Comparison of ENCODE assay signal across 8 mouse cellular contexts in genomic region chr4:33923761-33924233, GRCm38 (mm10). TPM values are rescaled to one million over a fixed set of nuclear protein-coding genes. Genes with fewer than 3 reads are reported as not detected.
DNase-seq lines count a peak whose midpoint lies in the region; ATAC-seq and TF ChIP-seq lines count a peak whose summit lies in the region.

No protein-coding gene starts in this region.

- peak overlapping the region; percentile 92 for H3K27ac ChIP-seq in heart, embryonic 10.5 days
- H3K27ac ChIP-seq in thymus, adult 2 months (ENCODE audit: control insufficient read depth, insufficient read depth, low read length), result no peak overlapping the region
- peak overlapping the region; percentile 97 for H3K27ac ChIP-seq in hindbrain, embryonic 14.5 days
- H3K27ac ChIP-seq in liver, embryonic 15.5 days (replicated peaks), result no peak overlapping the region
- H3K27ac ChIP-seq in small intestine, adult 2 months (ENCODE audit: insufficient read depth, low read depth, low read length), result no peak overlapping the region

- H3K4me2 ChIP-seq in hindbrain, embryonic 14.5 days (replicated peaks), result peak overlapping the region; percentile 92
- H3K4me2 ChIP-seq in liver, embryonic 15.5 days, result peak overlapping the region; percentile 68

- no peaks in the 10 kb centered on the region for H3K9me3 ChIP-seq in heart, embryonic 10.5 days
- H3K9me3 ChIP-seq in hindbrain, embryonic 14.5 days (ENCODE audit: control insufficient read depth, low read length), result no peaks in the 10 kb centered on the region
- H3K9me3 ChIP-seq in liver, embryonic 15.5 days (replicated peaks), result no peaks in the 10 kb centered on the region

- no peak for TF ChIP-seq POLR2A in thymus, adult 2 months (IDR thresholded peaks at IDR 0.05; ENCODE audit: control insufficient read depth, extremely low read depth, insufficient read depth, low read length, poor library complexity)
- TF ChIP-seq POLR2A in small intestine, adult 2 months (IDR thresholded peaks at IDR 0.05; ENCODE audit: low read depth, low read length), result no peak

- peaks cover 17% of the 10 kb centered on the region; the same call in 1 of the 2 replicates for H3K4me1 ChIP-seq in heart, embryonic 10.5 days
- H3K4me1 ChIP-seq in thymus, adult 2 months (replicated peaks; ENCODE audit: control insufficient read depth, insufficient read depth, low read length), result 0 out of 2 replicates have a peak, but pooled peaks cover 3% of the 10 kb centered on the region
- peaks cover 5% of the 10 kb centered on the region; the same call in 1 of the 2 replicates for H3K4me1 ChIP-seq in hindbrain, embryonic 14.5 days (replicated peaks; ENCODE audit: control insufficient read depth, insufficient read depth, low read length)
- no peaks in the 10 kb centered on the region for H3K4me1 ChIP-seq in liver, embryonic 15.5 days (replicated peaks)
- H3K4me1 ChIP-seq in small intestine, adult 2 months (ENCODE audit: control insufficient read depth, insufficient read depth, insufficient read length, low read length), result peaks cover 3% of the 10 kb centered on the region

- TF ChIP-seq CTCF in thymus, adult 2 months (IDR thresholded peaks at IDR 0.05; ENCODE audit: borderline replicate concordance, control insufficient read depth, extremely low read depth, insufficient read depth, low read length, poor library complexity), result no peak
- no peak for TF ChIP-seq CTCF in small intestine, adult 2 months (IDR thresholded peaks at IDR 0.05; ENCODE audit: extremely low read depth, insufficient read length, insufficient replicate concordance, low read depth, low read length)

- H3K9ac ChIP-seq in hindbrain, embryonic 14.5 days, result peak overlapping the region; percentile 99
- peak overlapping the region; percentile 11; the same call in 1 of the 2 replicates for H3K9ac ChIP-seq in liver, embryonic 15.5 days

- no peak for DNase-seq in heart, embryonic 10.5 days (ENCODE audit: low spot score)
- no peak for DNase-seq in heart, postnatal 4 days
- no peak for DNase-seq in thymus, adult 2 months
- no peak for DNase-seq in thymus, postnatal 10 days (ENCODE audit: low spot score in 2 of 2)
- DNase-seq in hindbrain, embryonic 14.5 days (ENCODE audit: low spot score), result no peak

- peak; percentile 59 for ATAC-seq in hindbrain, embryonic 14.5 days (ENCODE audit: low FRiP score)
- no peak for ATAC-seq in liver, embryonic 15.5 days (ENCODE audit: insufficient read depth)
- no peak for ATAC-seq in erythroid progenitor cell, adult 5-6 weeks (replicated peaks; ENCODE audit: low FRiP score, poor library complexity, severe bottlenecking)

- peaks cover 52% of the 10 kb centered on the region for H3K27me3 ChIP-seq in heart, embryonic 10.5 days (ENCODE audit: insufficient read depth, poor library complexity, severe bottlenecking)
- H3K27me3 ChIP-seq in thymus, adult 2 months (ENCODE audit: control insufficient read depth, insufficient read depth, low read length), result no peaks in the 10 kb centered on the region; the same call in 1 of the 2 replicates
- H3K27me3 ChIP-seq in hindbrain, embryonic 14.5 days (ENCODE audit: control insufficient read depth, insufficient read depth, low read length), result peaks cover 4% of the 10 kb centered on the region; the same call in 1 of the 2 replicates
- H3K27me3 ChIP-seq in liver, embryonic 15.5 days, result peaks cover 67% of the 10 kb centered on the region
- H3K27me3 ChIP-seq in small intestine, adult 2 months (ENCODE audit: control insufficient read depth, insufficient read depth, low read length), result peaks cover 21% of the 10 kb centered on the region

- no peaks in the 10 kb centered on the region for H3K36me3 ChIP-seq in heart, embryonic 10.5 days
- H3K36me3 ChIP-seq in thymus, adult 2 months (ENCODE audit: control insufficient read depth, insufficient read depth, low read length), result no peaks in the 10 kb centered on the region
- no peaks in the 10 kb centered on the region for H3K36me3 ChIP-seq in hindbrain, embryonic 14.5 days (replicated peaks; ENCODE audit: control insufficient read depth, insufficient read depth)
- no peaks in the 10 kb centered on the region for H3K36me3 ChIP-seq in liver, embryonic 15.5 days (replicated peaks)
- H3K36me3 ChIP-seq in small intestine, adult 2 months (ENCODE audit: control insufficient read depth, insufficient read depth, low read length), result no peaks in the 10 kb centered on the region

- H3K4me3 ChIP-seq in heart, embryonic 10.5 days, result peak overlapping the region; percentile 79
- H3K4me3 ChIP-seq in thymus, adult 2 months (ENCODE audit: control insufficient read depth, insufficient read depth, low read length), result 0 out of 2 replicates have a peak overlapping the region, but pooled peaks have one; percentile 28
- peak overlapping the region; percentile 81 for H3K4me3 ChIP-seq in hindbrain, embryonic 14.5 days (replicated peaks; ENCODE audit: low read length)
- peak overlapping the region; percentile 45 for H3K4me3 ChIP-seq in liver, embryonic 15.5 days (replicated peaks)
- peak overlapping the region; percentile 64 for H3K4me3 ChIP-seq in small intestine, adult 2 months (ENCODE audit: low read depth, low read length)

- under 1% methylated on average over 48 of the region's 55 CpGs for WGBS in heart, embryonic 10.5 days
- 3% methylated on average over 55 of the region's 55 CpGs for WGBS in thymus, adult 2 months
- under 1% methylated on average over 40 of the region's 55 CpGs for WGBS in hindbrain, embryonic 14.5 days
- under 1% methylated on average over 50 of the region's 55 CpGs for WGBS in liver, embryonic 15.5 days (ENCODE audit: insufficient replicate concordance)
- 2% methylated on average over 54 of the region's 55 CpGs for WGBS in small intestine, adult 2 months

RNA-seq across cellular contexts. Expression of gene Cnr1, which starts 0.6 kb away (rescaled TPM):
- polyA plus RNA-seq in heart, embryonic 10.5 days (2016; fragmentation: Nextera tagmentation; extraction: Ambion mirVana), result 0.52 and 1.6 TPM in 2 replicates
- total RNA-seq in heart, postnatal 4 days (2021), result under 1 TPM; 0.45 to 0.71 TPM
- polyA plus RNA-seq in thymus, adult 2 months (2012; rRNA removed), result 0.06 and 0.08 TPM in 2 replicates
- 86.3 and 90.6 TPM in 2 replicates for polyA plus RNA-seq in hindbrain, embryonic 14.5 days (2014; fragmentation: Nextera tagmentation; extraction: Ambion mirVana)
- polyA plus RNA-seq in liver, embryonic 15.5 days (2015; fragmentation: Nextera tagmentation; extraction: Ambion mirVana), result 0.06 and 0.09 TPM in 2 replicates
- polyA plus RNA-seq in small intestine, adult 2 months (2012; rRNA removed), result 0.67 and 1.4 TPM in 2 replicates
- total RNA-seq in erythroid progenitor cell, adult 5-6 weeks (2015; ENCODE audit: low replicate concordance), result not detected in 2 replicates
- not detected in 2 replicates for total RNA-seq in erythroid progenitor cell, adult 5-6 weeks (2017; ENCODE audit: low replicate concordance)

Comparison
In these comparisons a context has a peak if more than half of its experiments do, and no peak if none do; other contexts are left out.
1. H3K27ac ChIP-seq: peak in heart, embryonic 10.5 days (single experiment) and hindbrain, embryonic 14.5 days (single experiment); none in thymus, adult 2 months (single experiment), liver, embryonic 15.5 days (single experiment) and small intestine, adult 2 months (single experiment).
2. H3K4me3 ChIP-seq: peak in every context shown above with its lines; median percentile 81 in hindbrain, embryonic 14.5 days; 79 in heart, embryonic 10.5 days; 64 in small intestine, adult 2 months; 45 in liver, embryonic 15.5 days; 28 in thymus, adult 2 months.
3. RNA of gene Cnr1, which starts 0.6 kb away (polyA plus RNA-seq): 86.3 to 90.6 TPM in hindbrain, embryonic 14.5 days; 0.52 to 1.6 TPM in heart, embryonic 10.5 days, 0.67 to 1.4 TPM in small intestine, adult 2 months, 0.06 to 0.08 TPM in thymus, adult 2 months and 0.06 to 0.09 TPM in liver, embryonic 15.5 days; every median in the first group is over 10 times any median in the second.